In the genomic region with DNA sequence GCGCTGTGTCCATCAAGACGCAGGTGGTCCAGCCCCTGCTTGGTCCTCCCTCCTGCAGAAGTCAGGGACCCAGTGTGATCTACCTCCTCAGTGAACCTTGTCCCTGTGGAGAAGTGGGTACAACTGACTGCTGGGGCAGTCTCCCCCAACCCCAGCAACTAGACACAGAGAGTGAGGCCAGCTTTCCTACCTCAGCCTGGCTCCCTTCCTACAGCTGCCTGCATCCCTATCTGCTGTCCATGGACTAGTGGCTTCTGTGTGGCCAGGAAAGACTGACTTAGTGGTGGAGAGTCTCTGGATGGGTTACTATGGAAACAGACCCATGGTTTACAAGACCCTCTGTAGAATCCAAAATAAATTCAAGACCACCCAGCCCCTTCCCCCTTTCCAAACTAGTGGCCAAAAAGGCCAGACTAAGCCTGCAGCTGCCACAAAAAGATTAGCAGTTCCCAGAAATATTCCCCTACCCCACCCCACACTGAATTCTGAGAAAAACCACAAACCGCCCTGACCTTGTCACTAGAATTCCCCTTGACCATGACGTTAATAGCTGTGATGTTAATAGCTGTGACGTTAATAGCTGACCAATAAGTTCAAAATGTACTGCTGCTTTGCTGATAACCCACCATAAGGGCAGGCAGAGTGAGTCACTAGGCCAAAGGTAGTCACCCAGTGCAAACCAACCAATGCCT, we compare ENCODE assay signal across 8 mouse cellular contexts. TPM values are rescaled to one million over a fixed set of nuclear protein-coding genes. Genes with fewer than 3 reads are reported as not detected.
DNase-seq lines count a peak whose midpoint lies in the region; ATAC-seq and TF ChIP-seq lines count a peak whose summit lies in the region.
"Not testable (repeated sequence)": the region's sequence is repeated elsewhere in the genome, so short reads cannot be mapped to it uniquely, and the experiment has no call there.
"Had no signal": no experiment of that assay in that cellular context is flagged by ENCODE, and none has a peak within 500 bp of the region (broad histone marks: within the 10 kb centered on the region; RNA-seq: fewer than 3 reads in every experiment).

No protein-coding gene starts in this region.

- peak; percentile 63 for DNase-seq in MEL (ENCODE audit: low read depth, low spot score)
- peak; percentile 67 for DNase-seq in adrenal gland, adult 8-10 months
- DNase-seq in lung, postnatal 0 days (ENCODE audit: low spot score), result not testable (repeated sequence)
- peak; percentile 42 for DNase-seq in spleen, adult 12 weeks (ENCODE audit: low spot score)

- TF ChIP-seq CTCF in MEL (IDR thresholded peaks at IDR 0.05 in 2 of 3, conservative IDR thresholded peaks at IDR 0.05 in 1 of 3; ENCODE audit: control insufficient read depth in 1 of 3, insufficient read depth in 1 of 3, low read depth in 2 of 3, low read length in 3 of 3, poor library complexity in 1 of 3, severe bottlenecking in 1 of 3); lung, postnatal 0 days (IDR thresholded peaks at IDR 0.05): not testable (repeated sequence)

- H3K9me3 ChIP-seq in MEL (replicated peaks; ENCODE audit: insufficient read depth, low read length); intestine, embryonic 15.5 days; liver, embryonic 12.5 days (replicated peaks); lung, postnatal 0 days (ENCODE audit: low read length): not testable (repeated sequence)

- H3K4me3 ChIP-seq in MEL (ENCODE audit: control insufficient read depth in 1 of 2, insufficient read depth in 1 of 2, low read depth in 2 of 2, low read length in 2 of 2); intestine, embryonic 15.5 days (replicated peaks); liver, embryonic 12.5 days; lung, postnatal 0 days (ENCODE audit: low read depth, low read length): not testable (repeated sequence)

- H3K4me1 ChIP-seq in MEL (ENCODE audit: control insufficient read depth in 1 of 2, insufficient read depth in 2 of 2, low read length in 2 of 2), result peaks cover 8 to 46% of the 10 kb centered on the region in 2 experiments; a peak in 3 of 4 replicates
- H3K4me1 ChIP-seq in intestine, embryonic 15.5 days (replicated peaks); lung, postnatal 0 days (ENCODE audit: insufficient read depth, low read depth, low read length): not testable (repeated sequence)
- peaks cover 89% of the 10 kb centered on the region for H3K4me1 ChIP-seq in liver, embryonic 12.5 days

- TF ChIP-seq POLR2A in MEL (IDR thresholded peaks at IDR 0.05; ENCODE audit: control insufficient read depth in 1 of 2, insufficient read depth in 1 of 2, low read depth in 1 of 2, low read length in 2 of 2, poor library complexity in 1 of 2), result not testable (repeated sequence)

- H3K79me2 ChIP-seq in MEL (ENCODE audit: control insufficient read depth, insufficient read depth, low read length, poor library complexity), result not testable (repeated sequence)

- TF ChIP-seq EP300 in MEL (IDR thresholded peaks at IDR 0.05; ENCODE audit: low read depth in 1 of 2, low read length in 2 of 2), result peak; percentile 53 to 83; a peak in 3 of 4 replicates
- peak; percentile 56 for TF ChIP-seq EP300 in lung, postnatal 0 days (IDR thresholded peaks at IDR 0.05)

- H3K4me2 ChIP-seq in intestine, embryonic 15.5 days (replicated peaks); lung, postnatal 0 days (replicated peaks; ENCODE audit: low read depth, low read length): not testable (repeated sequence)
- H3K4me2 ChIP-seq in liver, embryonic 12.5 days, result peak overlapping the region; percentile 56

- peak; percentile 52 for ATAC-seq in erythroblast, adult 5-6 weeks (replicated peaks; ENCODE audit: low FRiP score, poor library complexity, severe bottlenecking)
- peak; percentile 29; the same call in 1 of the 2 replicates for ATAC-seq in intestine, embryonic 15.5 days
- ATAC-seq in liver, embryonic 12.5 days, result peak; percentile 72
- ATAC-seq in lung, postnatal 0 days, result not testable (repeated sequence)

- H3K36me3 ChIP-seq in MEL (ENCODE audit: control insufficient read depth in 1 of 2, insufficient read depth in 2 of 2, low read length in 2 of 2), result peaks cover 0 to 41% of the 10 kb centered on the region in 2 experiments; a peak in 2 of 4 replicates
- H3K36me3 ChIP-seq in intestine, embryonic 15.5 days; liver, embryonic 12.5 days; lung, postnatal 0 days (ENCODE audit: insufficient read depth, low read length): not testable (repeated sequence)

- H3K27ac ChIP-seq in MEL (ENCODE audit: control insufficient read depth, low read depth, low read length), result peak overlapping the region; percentile 95
- not testable (repeated sequence) for H3K27ac ChIP-seq in intestine, embryonic 15.5 days; lung, postnatal 0 days (ENCODE audit: low read length)
- H3K27ac ChIP-seq in liver, embryonic 12.5 days, result peak overlapping the region; percentile 95

- not testable (repeated sequence) for TF ChIP-seq RAD21 in MEL (IDR thresholded peaks at IDR 0.05; ENCODE audit: low read depth, low read length)

- H3K27me3 ChIP-seq in MEL (ENCODE audit: control insufficient read depth in 1 of 2, insufficient read depth in 2 of 2, low read length in 2 of 2); intestine, embryonic 15.5 days (replicated peaks); lung, postnatal 0 days (replicated peaks; ENCODE audit: insufficient read depth, low read length): not testable (repeated sequence)
- H3K27me3 ChIP-seq in liver, embryonic 12.5 days (replicated peaks), result peaks cover 11% of the 10 kb centered on the region; the same call in 1 of the 2 replicates

- 66% methylated on average over 5 of the region's 5 CpGs for WGBS in intestine, embryonic 15.5 days
- WGBS in liver, embryonic 12.5 days (ENCODE audit: insufficient replicate concordance), result 32% methylated on average over 5 of the region's 5 CpGs
- 49% methylated on average over 5 of the region's 5 CpGs for WGBS in lung, postnatal 0 days

- peak overlapping the region; percentile 54 for H3K9ac ChIP-seq in MEL (ENCODE audit: control insufficient read depth, low read depth, low read length, poor library complexity, severe bottlenecking)
- not testable (repeated sequence) for H3K9ac ChIP-seq in intestine, embryonic 15.5 days; lung, postnatal 0 days (replicated peaks; ENCODE audit: low read depth)
- H3K9ac ChIP-seq in liver, embryonic 12.5 days, result peak overlapping the region; percentile 61

TF ChIP-seq in MEL, 35 proteins besides CTCF, POLR2A, EP300 and RAD21:
- TF ChIP-seq ETS1 (IDR thresholded peaks at IDR 0.05; ENCODE audit: low read depth, low read length), result peak; percentile 67; the same call in 1 of the 2 replicates
- TF ChIP-seq TCF12 (IDR thresholded peaks at IDR 0.05; ENCODE audit: low read depth, low read length), result peak; percentile 35; the same call in 1 of the 2 replicates
- peak; percentile 42; the same call in 1 of the 2 replicates for TF ChIP-seq GATA1 (IDR thresholded peaks at IDR 0.05; ENCODE audit: low read depth, low read length)
- peak; percentile 91 for TF ChIP-seq TAL1 (IDR thresholded peaks at IDR 0.05; ENCODE audit: low read length)

RNA-seq across cellular contexts. Expression of gene Notch3, which starts 58.2 kb away (rescaled TPM):
- total RNA-seq in MEL (2012; rRNA removed), result 0.07 and 0.08 TPM in 2 replicates
- polyA plus RNA-seq in MEL (2012; ENCODE audit: insufficient read depth in 1 of 2, insufficient read length in 2 of 2, low read depth in 1 of 2, low replicate concordance in 2 of 2, missing spikeins in 1 of 2), result under 1 TPM in 1 of 2 experiments, not detected in 1; 0.50 TPM
- total RNA-seq in adrenal gland, adult 8-10 months (2022), result 10 to 100 TPM in 1 of 4 experiments, 1 to 10 TPM in 3; 5.7 to 10.7 (median 7.3) TPM
- total RNA-seq in erythroblast, adult 5-6 weeks (2015; ENCODE audit: low replicate concordance), result not detected in 2 replicates
- 0.09 and 0.14 TPM in 2 replicates for total RNA-seq in erythroblast, adult 5-6 weeks (2017; ENCODE audit: low replicate concordance)
- polyA plus RNA-seq in intestine, embryonic 15.5 days (2015; fragmentation: Nextera tagmentation; extraction: Ambion mirVana), result 8.1 and 8.3 TPM in 2 replicates
- polyA plus RNA-seq in liver, embryonic 12.5 days (2016; fragmentation: Nextera tagmentation; extraction: Ambion mirVana), result 1.7 and 2.3 TPM in 2 replicates
- polyA plus RNA-seq in lung, postnatal 0 days (2015; fragmentation: Nextera tagmentation; extraction: Ambion mirVana), result 8.3 and 9.7 TPM in 2 replicates
- polyA plus RNA-seq: activated CD4-positive, CD25-positive, alpha-beta regulatory T cell, adult 4 months had no signal
